Comparison of ENCODE assay signal across 9 mouse cellular contexts in the genomic region with DNA sequence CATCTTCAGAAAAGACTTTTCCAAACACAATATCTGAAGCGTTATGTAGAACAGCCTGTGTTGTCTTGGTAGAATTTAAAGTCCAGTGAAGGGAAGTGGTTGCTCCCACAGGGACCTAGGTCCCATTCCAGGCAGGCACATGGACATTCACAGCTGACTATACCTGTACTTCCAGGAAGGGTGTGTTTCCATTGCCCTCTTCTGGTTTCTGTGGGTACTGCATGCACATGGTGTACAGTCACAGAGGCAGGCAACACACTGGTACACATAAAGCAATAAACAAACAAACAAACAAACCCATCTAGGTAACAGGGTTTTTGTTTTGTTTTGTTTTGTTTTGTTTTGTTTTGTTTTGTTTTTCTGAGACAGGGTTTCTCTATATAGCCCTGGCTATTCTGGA. TPM values are rescaled to one million over a fixed set of nuclear protein-coding genes. Genes with fewer than 3 reads are reported as not detected.
DNase-seq lines count a peak whose midpoint lies in the region; ATAC-seq and TF ChIP-seq lines count a peak whose summit lies in the region.
"Had no signal": no experiment of that assay in that cellular context is flagged by ENCODE, and none has a peak within 500 bp of the region (broad histone marks: within the 10 kb centered on the region; RNA-seq: fewer than 3 reads in every experiment).

No protein-coding gene starts in this region.

- no peaks in the 10 kb centered on the region for H3K9me3 ChIP-seq in forebrain, postnatal 0 days (ENCODE audit: low read length)
- no peaks in the 10 kb centered on the region for H3K9me3 ChIP-seq in forebrain, embryonic 14.5 days (replicated peaks; ENCODE audit: control insufficient read depth, low read length)
- no peaks in the 10 kb centered on the region for H3K9me3 ChIP-seq in stomach, postnatal 0 days (ENCODE audit: control insufficient read depth, low read length)
- no peaks in the 10 kb centered on the region for H3K9me3 ChIP-seq in forebrain, embryonic 10.5 days
- H3K9me3 ChIP-seq: lung, embryonic 15.5 days had no signal

- H3K4me3 ChIP-seq in forebrain, postnatal 0 days (ENCODE audit: low read depth, low read length), result no peak overlapping the region
- no peak overlapping the region for H3K4me3 ChIP-seq in forebrain, embryonic 14.5 days (ENCODE audit: low read depth, low read length)
- H3K4me3 ChIP-seq in stomach, postnatal 0 days (ENCODE audit: low read depth, low read length), result no peak overlapping the region
- H3K4me3 ChIP-seq in forebrain, embryonic 10.5 days, result no peak overlapping the region
- H3K4me3 ChIP-seq: lung, embryonic 15.5 days had no signal

- peaks cover 13% of the 10 kb centered on the region for H3K27me3 ChIP-seq in forebrain, postnatal 0 days (ENCODE audit: insufficient read depth, low read length)
- no peaks in the 10 kb centered on the region for H3K27me3 ChIP-seq in forebrain, embryonic 14.5 days (replicated peaks; ENCODE audit: control insufficient read depth, insufficient read depth, low read length)
- no peaks in the 10 kb centered on the region; the same call in 1 of the 2 replicates for H3K27me3 ChIP-seq in stomach, postnatal 0 days (ENCODE audit: control insufficient read depth, insufficient read depth, low read length)
- peaks cover 34% of the 10 kb centered on the region for H3K27me3 ChIP-seq in forebrain, embryonic 10.5 days (ENCODE audit: poor library complexity, severe bottlenecking)

- no peak for TF ChIP-seq EP300 in stomach, postnatal 0 days (optimal IDR thresholded peaks at IDR 0.05)

- no peak overlapping the region for H3K9ac ChIP-seq in forebrain, postnatal 0 days
- no peak overlapping the region for H3K9ac ChIP-seq in forebrain, embryonic 14.5 days (ENCODE audit: low read length)
- no peak overlapping the region for H3K9ac ChIP-seq in stomach, postnatal 0 days (ENCODE audit: low read length)
- H3K9ac ChIP-seq: lung, embryonic 15.5 days had no signal

- H3K4me1 ChIP-seq in forebrain, postnatal 0 days (ENCODE audit: insufficient read depth), result no peaks in the 10 kb centered on the region
- H3K4me1 ChIP-seq in forebrain, embryonic 14.5 days (ENCODE audit: control insufficient read depth, insufficient read depth, low read length), result no peaks in the 10 kb centered on the region
- H3K4me1 ChIP-seq in stomach, postnatal 0 days (replicated peaks; ENCODE audit: control insufficient read depth, insufficient read depth), result no peaks in the 10 kb centered on the region
- H3K4me1 ChIP-seq in forebrain, embryonic 10.5 days, result no peaks in the 10 kb centered on the region
- H3K4me1 ChIP-seq: lung, embryonic 15.5 days had no signal

- WGBS in forebrain, postnatal 0 days, result 97% methylated on average over 1 of the region's 1 CpGs
- 97% methylated on average over 1 of the region's 1 CpGs for WGBS in forebrain, embryonic 14.5 days
- WGBS in stomach, postnatal 0 days, result 100% methylated on average over 1 of the region's 1 CpGs
- WGBS in forebrain, embryonic 10.5 days, result 93% methylated on average over 1 of the region's 1 CpGs

- H3K27ac ChIP-seq in forebrain, postnatal 0 days (ENCODE audit: low read depth, low read length), result no peak overlapping the region
- H3K27ac ChIP-seq in forebrain, embryonic 14.5 days (ENCODE audit: low read depth, low read length), result no peak overlapping the region
- no peak overlapping the region for H3K27ac ChIP-seq in stomach, postnatal 0 days (replicated peaks)
- no peak overlapping the region for H3K27ac ChIP-seq in forebrain, embryonic 10.5 days
- H3K27ac ChIP-seq: lung, embryonic 15.5 days had no signal

- no peaks in the 10 kb centered on the region for H3K36me3 ChIP-seq in forebrain, postnatal 0 days (ENCODE audit: insufficient read depth)
- H3K36me3 ChIP-seq in forebrain, embryonic 14.5 days (ENCODE audit: control insufficient read depth, insufficient read depth, low read length), result no peaks in the 10 kb centered on the region
- H3K36me3 ChIP-seq in stomach, postnatal 0 days (ENCODE audit: control insufficient read depth, insufficient read depth, low read length), result no peaks in the 10 kb centered on the region
- no peaks in the 10 kb centered on the region for H3K36me3 ChIP-seq in forebrain, embryonic 10.5 days (replicated peaks)
- H3K36me3 ChIP-seq: lung, embryonic 15.5 days had no signal

- peak; percentile 62 for TF ChIP-seq CTCF in forebrain, postnatal 0 days (IDR thresholded peaks at IDR 0.05; ENCODE audit: low read depth)
- TF ChIP-seq CTCF in stomach, postnatal 0 days (IDR thresholded peaks at IDR 0.05; ENCODE audit: low read depth), result peak; percentile 70

- no peak for ATAC-seq in forebrain, postnatal 0 days
- ATAC-seq in forebrain, embryonic 14.5 days, result no peak
- no peak for ATAC-seq in stomach, postnatal 0 days (ENCODE audit: low FRiP score, low TSS enrichment)

- DNase-seq in forebrain, postnatal 0 days, result no peak
- no peak for DNase-seq in forebrain, embryonic 14.5 days (ENCODE audit: low spot score)
- peak; percentile 32 for DNase-seq in lung, postnatal 10 days
- no peak for DNase-seq in lung, postnatal 14 days
- DNase-seq in c-Kit-positive CD71-positive TER-119-negative erythroid progenitor cells, embryonic 14.5 days (ENCODE audit: low read depth), result peak; percentile 11
- no peak for DNase-seq in stomach, postnatal 0 days (ENCODE audit: low spot score)
- no peak for DNase-seq in forebrain, embryonic 10.5 days (ENCODE audit: extremely low spot score, low spot score)
- no peak for DNase-seq in frontal cortex, adult 2 months (ENCODE audit: extremely low spot score in 1 of 2, low spot score in 1 of 2)

- no peak overlapping the region for H3K4me2 ChIP-seq in forebrain, postnatal 0 days (ENCODE audit: low read depth)
- no peak overlapping the region for H3K4me2 ChIP-seq in forebrain, embryonic 14.5 days (ENCODE audit: low read length)
- H3K4me2 ChIP-seq in stomach, postnatal 0 days (replicated peaks; ENCODE audit: low read depth), result no peak overlapping the region
- H3K4me2 ChIP-seq: lung, embryonic 15.5 days had no signal

RNA-seq across cellular contexts. Expression of a gene that starts 7.9 kb away (rescaled TPM):
- 8.5 and 11.6 TPM in 2 replicates for total RNA-seq in forebrain, postnatal 0 days (2014; rRNA removed)
- polyA plus RNA-seq in forebrain, postnatal 0 days (2015; fragmentation: Nextera tagmentation; extraction: Ambion mirVana), result 6.4 and 10.1 TPM in 2 replicates
- polyA plus RNA-seq in forebrain, embryonic 14.5 days (2014; fragmentation: Nextera tagmentation; extraction: Ambion mirVana), result 6.5 and 7.6 TPM in 2 replicates
- 3.9 and 4.3 TPM in 2 replicates for polyA plus RNA-seq in stomach, postnatal 0 days (2015; fragmentation: Nextera tagmentation; extraction: Ambion mirVana)
- polyA plus RNA-seq in forebrain, embryonic 10.5 days (2016; fragmentation: Nextera tagmentation; extraction: Ambion mirVana), result 8.7 and 10.3 TPM in 2 replicates
- polyA plus RNA-seq in frontal cortex, adult 2 months (2012; rRNA removed), result 26.1 and 29.7 TPM in 2 replicates

Comparison
In these comparisons a context has a peak if more than half of its experiments do, and no peak if none do; other contexts are left out.
1. DNase-seq: peak in lung, postnatal 10 days (single experiment) and c-Kit-positive CD71-positive TER-119-negative erythroid progenitor cells, embryonic 14.5 days (single experiment); none in forebrain, postnatal 0 days (single experiment), forebrain, embryonic 14.5 days (single experiment), lung, postnatal 14 days (single experiment), stomach, postnatal 0 days (single experiment), forebrain, embryonic 10.5 days (single experiment) and frontal cortex, adult 2 months (0 of 2).